Mouse (Mus musculus) brown adipose tissue, adult 24 weeks (tissue): ENCODE results near the gene Kif21a. TPM values are rescaled to one million over a fixed set of nuclear protein-coding genes. Genes with fewer than 3 reads are reported as not detected.

Source experiments
- H3K27ac ChIP-seq: fragments of 200-500 bp; replicated peaks from 2 replicates; pipeline ENCODE4 v1.5.1; 2012; ENCODE audit warnings: low read depth, mild to moderate bottlenecking, low read length
- H3K4me1 ChIP-seq: fragments of 200-500 bp; 2 replicates; pipeline ENCODE4 v1.6.1; 2012; ENCODE audit warnings: low read length, mixed read lengths; ENCODE audit not compliant: control insufficient read depth, insufficient read depth, insufficient read length
- H3K4me3 ChIP-seq: fragments of 200-500 bp; 2 replicates; pipeline ENCODE4 v1.5.1; 2012; ENCODE audit warnings: low read depth, mild to moderate bottlenecking, low read length, moderate library complexity; ENCODE audit not compliant: insufficient read depth
- polyA plus RNA-seq: library from polyadenylated mRNA; stranded (reverse); fragments of >200 nt; gene quantifications from 2 replicates; pipeline ENCODE4 v1.2.4, GENCODE M21; 2012; ENCODE audit not compliant: missing spikeins, insufficient read depth, insufficient read length

Kif21a gene
- polyA plus RNA-seq, result 8.9 and 10.6 TPM in 2 replicates

GRCm38 (mm10) chr15:91049496-91050441 is at the start of gene Kif21a:
TSS of gene Kif21a (minus strand) at chr15:91049948.
- peak within 1 kb of the TSS; percentile 95 for H3K4me3 ChIP-seq
- H3K4me1 ChIP-seq, result peaks cover 4% of the 10 kb centered on the region; the same call in 1 of the 2 replicates
- H3K27ac ChIP-seq, result 0 out of 2 replicates have a peak within 1 kb of the TSS, but pooled peaks have one; percentile 18

- H3K4me1 ChIP-seq, result no peaks in the 10 kb centered on the region
- no peak overlapping the region for H3K4me3 ChIP-seq
- no peak overlapping the region for H3K27ac ChIP-seq
Observed at GRCm38 (mm10) chr15:91096606-91097005, 46.9 kb upstream of the Kif21a start.

DNA sequence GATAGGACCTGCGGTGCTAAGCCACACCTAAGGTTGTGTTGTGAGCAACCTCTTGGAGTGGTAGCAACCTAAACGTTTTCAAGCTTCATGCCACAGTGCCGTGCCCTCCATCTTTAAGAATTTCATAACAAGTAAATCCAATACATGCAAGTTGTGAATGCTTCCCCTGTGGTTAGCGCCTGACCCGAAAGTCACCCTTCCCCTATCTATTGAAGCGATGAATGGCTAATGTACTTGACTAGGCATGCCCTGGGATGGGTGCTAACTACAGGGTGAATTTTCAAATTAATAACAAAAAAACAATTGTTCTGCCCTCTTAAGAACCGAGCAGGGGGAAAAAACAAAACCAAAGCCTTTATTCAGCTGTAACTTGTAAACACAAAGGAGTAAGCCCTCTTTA is 39.7 kb upstream of the Kif21a start:
- Histone ChIP-seq H3K4me3 (no peak overlapping the region), H3K4me1 (no peaks in the 10 kb centered on the region), H3K27ac (no peak overlapping the region)

DNA sequence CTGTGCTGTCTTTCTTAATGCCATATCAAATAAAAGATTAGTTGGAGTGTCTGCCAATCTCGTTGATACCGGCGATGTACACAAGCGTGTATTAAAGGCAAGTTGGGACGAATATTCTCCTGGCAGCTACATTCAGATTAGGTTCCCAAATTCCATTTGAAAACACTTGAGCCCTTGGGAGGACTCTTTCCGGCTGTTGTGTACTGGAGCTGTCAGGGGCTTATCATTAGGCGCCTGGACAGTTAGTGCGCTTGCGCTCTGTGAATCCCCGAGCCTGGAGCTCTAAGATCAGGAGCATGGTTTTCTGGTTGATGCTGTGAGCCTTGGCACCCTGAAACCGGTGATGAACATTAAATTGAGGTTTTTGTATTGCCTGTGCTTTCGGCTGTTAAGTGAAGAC is 38.3 kb upstream of the Kif21a start:
- no peaks in the 10 kb centered on the region for H3K4me1 ChIP-seq
- H3K27ac ChIP-seq, result no peak overlapping the region
- no peak overlapping the region for H3K4me3 ChIP-seq

DNA sequence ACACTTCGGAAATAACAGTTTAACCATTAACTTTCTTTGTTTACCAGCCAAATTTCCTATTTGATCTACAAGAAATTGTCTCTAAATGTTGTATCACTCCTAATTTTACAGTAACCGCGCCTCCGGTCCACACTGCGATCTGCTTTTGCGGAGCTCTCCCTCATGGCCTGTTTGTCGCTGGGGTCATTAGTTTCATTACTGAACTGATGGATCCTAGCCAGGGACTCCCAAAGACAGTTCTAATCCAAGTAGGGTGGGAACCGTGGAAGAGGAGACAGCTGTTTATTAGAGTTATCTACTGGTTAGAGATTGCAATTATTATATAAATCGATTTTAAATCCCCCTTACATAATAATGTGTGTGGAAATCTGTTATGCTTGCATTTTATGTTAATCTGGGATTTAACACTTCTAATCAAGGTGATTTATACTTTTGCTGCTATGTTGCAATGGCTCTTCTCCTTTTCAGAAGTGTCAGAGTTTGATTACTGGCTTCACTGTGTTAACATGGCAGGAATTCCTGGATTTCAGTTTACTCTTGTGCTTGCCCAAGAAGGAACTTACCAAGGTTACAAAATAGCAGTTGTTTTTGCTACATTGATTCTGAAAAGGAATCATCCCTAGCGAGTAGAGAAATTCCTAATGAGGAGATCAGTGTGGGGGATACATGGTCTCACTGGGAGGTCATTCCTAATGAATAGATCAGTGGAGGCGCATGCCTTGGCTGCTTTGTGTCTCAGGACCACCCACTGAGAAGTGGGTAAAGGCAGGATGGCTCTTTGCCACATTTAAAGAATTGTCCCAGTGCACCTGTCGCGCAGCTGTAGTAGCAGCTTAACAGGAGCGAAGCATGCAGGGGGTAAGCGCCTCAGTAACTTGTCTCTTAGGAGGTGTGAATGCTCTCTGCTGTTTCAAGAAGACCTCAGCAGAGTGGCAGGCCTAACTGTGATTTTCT is 28.0 kb upstream of the Kif21a start:
- Histone ChIP-seq H3K27ac (no peak overlapping the region), H3K4me3 (no peak overlapping the region), H3K4me1 (no peaks in the 10 kb centered on the region)

- Histone ChIP-seq H3K4me3 (no peak overlapping the region), H3K27ac (no peak overlapping the region), H3K4me1 (no peaks in the 10 kb centered on the region)
Observed at GRCm38 (mm10) chr15:91072440-91072839, 22.7 kb upstream of the Kif21a start.

DNA sequence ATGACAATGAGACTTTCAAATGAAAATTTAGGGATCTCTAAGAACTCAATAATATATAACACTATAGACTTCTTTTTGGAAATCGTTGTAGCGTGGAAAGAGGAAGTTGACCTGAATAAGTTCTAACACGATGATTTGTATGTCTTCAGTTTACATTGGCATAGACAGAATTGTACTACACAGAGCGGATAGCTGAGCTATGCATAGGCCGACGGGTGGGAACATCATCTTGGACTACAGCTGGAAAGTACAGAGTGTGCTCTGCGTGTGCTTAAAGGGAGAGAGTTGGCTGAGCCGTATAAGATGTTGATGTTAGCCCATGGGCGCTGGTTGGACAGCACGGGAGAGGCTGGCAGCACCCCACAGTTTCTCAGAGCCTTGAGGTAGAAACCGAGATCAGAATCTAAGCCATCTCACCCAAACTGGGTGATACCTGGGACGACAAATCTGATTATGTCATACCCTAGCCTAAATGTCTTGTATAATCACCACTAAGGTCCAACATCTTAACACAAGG is 14.6 kb upstream of the Kif21a start:
- no peak overlapping the region for H3K4me3 ChIP-seq
- no peaks in the 10 kb centered on the region for H3K4me1 ChIP-seq
- H3K27ac ChIP-seq, result no peak overlapping the region

DNA sequence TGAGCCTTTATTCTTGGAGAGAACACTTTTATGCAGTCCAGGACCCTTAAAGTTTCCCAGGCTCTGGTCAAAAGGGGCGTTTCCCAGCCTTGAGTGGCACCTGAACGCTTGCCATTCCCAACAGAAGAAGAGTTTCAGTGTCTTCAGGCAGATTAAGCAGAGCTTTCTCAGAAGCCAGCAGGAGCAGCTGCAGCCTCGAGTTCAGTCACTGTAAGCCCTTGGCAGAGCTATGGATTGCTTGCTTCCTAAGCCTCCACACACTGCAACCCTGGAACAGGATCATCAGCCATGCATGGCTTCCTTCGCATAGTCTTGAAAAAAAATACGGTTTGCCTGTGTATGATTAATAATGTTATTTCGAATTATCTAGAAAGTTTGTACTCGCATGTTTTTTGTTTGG is 14.1 kb upstream of the Kif21a start:
- H3K27ac ChIP-seq, result no peak overlapping the region

GRCm38 (mm10) chr15:91056866-91057342 is 7.2 kb upstream of the Kif21a start:
- no peak overlapping the region for H3K4me3 ChIP-seq
- no peak overlapping the region for H3K27ac ChIP-seq
- H3K4me1 ChIP-seq, result no peaks in the 10 kb centered on the region

More for the DNA sequence above, 14.1 kb upstream of the Kif21a start:
- Histone ChIP-seq H3K4me3 (no peak overlapping the region), H3K4me1 (no peaks in the 10 kb centered on the region)

DNA sequence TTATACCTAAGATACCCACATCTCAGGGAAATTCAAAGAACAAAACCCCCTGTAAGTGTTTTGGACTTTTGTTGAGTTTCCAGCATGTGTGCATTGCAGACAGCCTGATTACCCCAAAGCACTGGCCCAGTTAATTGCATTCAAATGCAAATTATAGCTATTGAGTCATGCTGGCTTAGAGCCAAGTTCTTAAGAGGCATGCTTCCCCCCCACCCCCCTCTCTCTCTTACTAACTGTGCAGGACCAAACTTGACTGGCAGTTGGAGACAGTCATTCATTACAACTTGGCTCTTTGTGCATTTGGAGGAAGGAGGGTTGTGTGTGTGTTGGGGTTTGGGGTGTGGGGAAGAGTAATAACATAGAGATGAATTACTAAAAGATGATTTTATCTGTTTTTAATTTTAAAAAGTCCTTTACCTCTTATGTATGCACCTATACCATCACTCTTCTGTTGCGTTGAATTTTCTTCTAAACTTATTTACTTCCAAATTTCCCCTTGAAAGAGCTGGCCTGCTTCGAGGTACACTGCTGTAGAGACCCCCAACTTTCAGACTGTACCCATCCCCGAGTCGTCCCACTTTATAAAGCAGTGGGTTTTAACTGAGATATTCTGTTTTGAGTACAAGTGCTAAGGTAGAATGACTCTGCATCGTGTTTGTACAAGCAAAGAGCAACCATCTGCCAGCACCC is 6.6 kb upstream of the Kif21a start:
- Histone ChIP-seq H3K4me3 (no peak overlapping the region), H3K4me1 (no peaks in the 10 kb centered on the region), H3K27ac (no peak overlapping the region)

DNA sequence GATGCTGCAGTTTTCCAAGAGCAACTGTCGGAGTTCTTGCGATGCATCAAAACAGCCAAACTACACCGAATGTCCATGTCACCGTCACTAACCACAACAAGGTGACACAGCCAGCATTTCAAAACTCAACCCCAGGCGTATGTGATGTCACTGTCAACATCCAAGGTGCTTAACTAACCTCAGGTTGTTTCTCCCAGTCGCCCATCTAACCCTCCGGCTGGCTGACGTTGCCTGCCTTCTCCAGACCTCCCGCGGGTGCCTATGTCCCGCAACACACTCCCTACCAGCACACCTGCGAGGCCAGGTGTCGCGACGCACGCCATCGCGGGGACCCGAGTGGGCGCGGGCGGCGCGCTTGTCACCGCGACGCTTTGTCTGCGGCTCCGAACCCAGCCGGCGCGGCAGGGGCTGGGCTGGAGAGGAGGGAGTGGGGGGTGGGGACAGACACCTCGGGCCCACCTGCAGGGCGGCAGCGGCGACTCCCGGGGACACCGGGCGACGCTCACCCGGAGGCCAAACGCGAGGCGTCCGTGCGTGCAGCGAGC is 725 bp downstream of the Kif21a start:
- Histone ChIP-seq H3K4me3 (peak overlapping the region; percentile 95), H3K4me1 (peaks cover 4% of the 10 kb centered on the region; the same call in 1 of the 2 replicates), H3K27ac (no peak overlapping the region)

GRCm38 (mm10) chr15:91047627-91048026 is 2.1 kb downstream of the Kif21a start:
- peaks cover 4% of the 10 kb centered on the region; the same call in 1 of the 2 replicates for H3K4me1 ChIP-seq
- H3K27ac ChIP-seq, result no peak overlapping the region
- H3K4me3 ChIP-seq, result no peak overlapping the region

GRCm38 (mm10) chr15:91046506-91046905 is 3.2 kb downstream of the Kif21a start:
- Histone ChIP-seq H3K4me1 (peaks cover 4% of the 10 kb centered on the region; the same call in 1 of the 2 replicates), H3K27ac (no peak overlapping the region), H3K4me3 (no peak overlapping the region)

DNA sequence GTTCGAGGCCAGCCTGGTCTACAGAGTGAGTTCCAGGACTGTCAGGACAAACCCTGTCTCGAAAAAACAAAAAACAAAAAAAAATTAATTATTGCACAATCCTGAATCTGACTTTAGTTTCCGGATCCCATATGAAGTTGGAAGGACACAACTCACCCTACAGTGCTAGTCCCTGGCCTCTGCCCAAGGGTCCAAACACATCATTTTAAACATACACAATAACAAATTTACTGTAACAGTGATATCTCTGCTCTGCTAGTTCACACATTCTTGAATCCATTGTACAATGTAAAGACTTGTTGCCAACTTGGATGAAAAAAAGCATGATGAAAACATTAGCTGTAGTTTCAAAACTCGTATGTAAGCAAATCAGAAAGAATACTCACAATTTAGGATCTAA is 6.5 kb downstream of the Kif21a start:
- Histone ChIP-seq H3K27ac (no peak overlapping the region), H3K4me1 (no peaks in the 10 kb centered on the region), H3K4me3 (no peak overlapping the region)
